Mouse (Mus musculus) heart, adult 2 months (tissue): ENCODE measurements around the gene Zfand4.

Experiments
- CTCF ChIP-seq: fragments of 200-600 bp; IDR thresholded peaks from 2 replicates; pipeline ENCODE4 v1.8.1; 2022; ENCODE audit warnings: antibody characterized with exemption, mild to moderate bottlenecking, moderate library complexity
- POLR2A ChIP-seq: fragments of 200-500 bp; IDR thresholded peaks from 2 replicates; pipeline ENCODE4 v1.6.1; 2011; ENCODE audit warnings: mild to moderate bottlenecking, low read depth, low read length, control low read depth; ENCODE audit not compliant: insufficient read depth

DNA sequence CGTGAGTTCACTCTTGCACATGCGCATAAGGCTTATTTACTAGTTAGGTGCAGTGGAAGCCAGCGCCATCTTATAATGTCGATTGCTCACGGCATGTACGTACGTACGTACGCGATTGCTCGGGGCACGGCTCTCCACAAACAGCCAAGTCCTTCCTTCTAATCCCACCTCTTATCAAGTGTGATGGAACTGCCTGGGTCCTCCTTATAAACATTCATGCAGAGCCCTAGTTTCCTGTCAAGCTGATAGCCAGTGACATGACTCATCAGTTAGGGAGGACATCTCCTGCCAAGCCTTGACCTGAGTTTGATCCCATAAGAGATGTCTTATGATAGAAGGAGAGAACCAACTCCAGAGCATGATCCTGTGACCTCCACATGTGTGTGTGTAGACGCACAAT is 17.0 kb downstream of the Zfand4 start:
- TF ChIP-seq CTCF (no peak), POLR2A (no peak)
